Mouse (Mus musculus) liver, embryonic 11.5 days (tissue): ENCODE data around the gene Ski. TPM values are rescaled to one million over a fixed set of nuclear protein-coding genes. Genes with fewer than 3 reads are reported as not detected.

ENCODE experiments used
- ATAC-seq: fragments of 200-750 bp; cut with Nextera tagmentation; replicated peaks from 2 replicates; pipeline ENCODE4 v1.8.0; 2017; ENCODE audit warnings: moderate number of reproducible peaks, mild to moderate bottlenecking, moderate TSS enrichment, moderate library complexity; ENCODE audit not compliant: low FRiP score
- DNase-seq: peaks from one replicate; pipeline ENCODE4 v3.0.0-alpha.2; 2017; ENCODE audit warnings: low spot score
- H3K27ac ChIP-seq: fragments of 300-500 bp; sonication (generic); 2 replicates; pipeline ENCODE4 v1.5.1; 2014; ENCODE audit warnings: mild to moderate bottlenecking, low read depth, low read length, control low read depth
- H3K27me3 ChIP-seq: fragments of 300-500 bp; sonication (generic); replicated peaks from 2 replicates; pipeline ENCODE4 v1.6.1; 2014; ENCODE audit warnings: low read length, mixed read lengths; ENCODE audit not compliant: control insufficient read depth, insufficient read depth
- H3K36me3 ChIP-seq: fragments of 300-500 bp; sonication (generic); 2 replicates; pipeline ENCODE4 v1.6.1; 2014; ENCODE audit warnings: mild to moderate bottlenecking, low read length, moderate library complexity, mixed read lengths; ENCODE audit not compliant: control insufficient read depth, insufficient read depth
- H3K4me1 ChIP-seq: fragments of 300-500 bp; sonication (generic); replicated peaks from 2 replicates; pipeline ENCODE4 v1.6.1; 2014; ENCODE audit warnings: low read length, mixed read lengths; ENCODE audit not compliant: control insufficient read depth, insufficient read depth
- H3K4me2 ChIP-seq: fragments of 300-500 bp; sonication (generic); 2 replicates; pipeline ENCODE4 v1.6.1; 2014; ENCODE audit warnings: mild to moderate bottlenecking, control low read depth, moderate library complexity
- H3K4me3 ChIP-seq: fragments of 300-500 bp; sonication (generic); 2 replicates; pipeline ENCODE4 v1.5.1; 2014; ENCODE audit warnings: low read depth, low read length, control low read depth
- H3K9ac ChIP-seq: fragments of 300-500 bp; sonication (generic); 2 replicates; pipeline ENCODE4 v1.6.1; 2014; ENCODE audit warnings: low read depth, low read length, control low read depth
- H3K9me3 ChIP-seq: fragments of 300-500 bp; sonication (generic); 2 replicates; pipeline ENCODE4 v1.6.1; 2016; ENCODE audit warnings: low read length, inconsistent platforms, mixed read lengths; ENCODE audit not compliant: control insufficient read depth
- WGBS: fragments of 180-500 bp; shearing (Covaris S2); extraction: QIAGEN DNeasy Blood & Tissue Kit; methylation state at CpG from one replicate; pipeline ENCODE4 v1.1.7; 2014; 5-methylcytosine and 5-hydroxymethylcytosine counted together
- polyA plus RNA-seq: library from polyadenylated mRNA; unstranded; fragments of >200 nt; fragmentation: Nextera tagmentation; extraction: Ambion mirVana; gene quantifications from 2 replicates; pipeline ENCODE4 v1.2.1, GENCODE M21; 2014

Gene Ski
- polyA plus RNA-seq, 1 experiment from 2014 or later = 9.8 TPM

- Histone ChIP-seq H3K27me3 (no peaks in the 10 kb centered on the region), H3K4me3 (no peak overlapping the region), H3K27ac (no peak overlapping the region), H3K4me1 (peaks cover 44% of the 10 kb centered on the region), H3K9ac (no peak overlapping the region), H3K4me2 (no peak overlapping the region), H3K36me3 (no peaks in the 10 kb centered on the region), H3K9me3 (no peaks in the 10 kb centered on the region)
- DNase-seq = no peak
- ATAC-seq = no peak
Observed at GRCm38 (mm10) chr4:155165861-155166260, 56.5 kb downstream of the Ski start.

GRCm38 (mm10) chr4:155164550-155164949, 57.8 kb downstream of the Ski start:
- peaks cover 44% of the 10 kb centered on the region for H3K4me1 ChIP-seq
- ATAC-seq (no peak; the same call in 1 of the 2 replicates), DNase-seq (no peak)
- no peaks in the 10 kb centered on the region for H3K9me3 ChIP-seq
- peaks cover 2% of the 10 kb centered on the region; the same call in 1 of the 2 replicates for H3K36me3 ChIP-seq
- 83% methylated on average over 6 of the region's 6 CpGs for WGBS
- H3K27me3 ChIP-seq = no peaks in the 10 kb centered on the region
- no peak overlapping the region for H3K9ac ChIP-seq
- no peak overlapping the region for H3K4me2 ChIP-seq
- no peak overlapping the region for H3K4me3 ChIP-seq
- H3K27ac ChIP-seq = no peak overlapping the region; the same call in 1 of the 2 replicates

- Histone ChIP-seq H3K27me3 (no peaks in the 10 kb centered on the region), H3K9ac (no peak overlapping the region), H3K4me3 (no peak overlapping the region), H3K4me1 (peaks cover 41% of the 10 kb centered on the region), H3K27ac (peak overlapping the region; percentile 49), H3K36me3 (peaks cover 9% of the 10 kb centered on the region; the same call in 1 of the 2 replicates), H3K4me2 (no peak overlapping the region), H3K9me3 (no peaks in the 10 kb centered on the region)
- ATAC-seq (no peak; the same call in 1 of the 2 replicates), DNase-seq (no peak)
- 73% methylated on average over 8 of the region's 8 CpGs for WGBS
Observed at GRCm38 (mm10) chr4:155163685-155164084, 58.7 kb downstream of the Ski start.

GRCm38 (mm10) chr4:155163320-155163651, 59.1 kb downstream of the Ski start:
- Histone ChIP-seq H3K9ac (no peak overlapping the region), H3K4me2 (peak overlapping the region; percentile 29; the same call in 1 of the 2 replicates), H3K27ac (peak overlapping the region; percentile 82), H3K4me1 (peaks cover 41% of the 10 kb centered on the region), H3K4me3 (no peak overlapping the region), H3K27me3 (no peaks in the 10 kb centered on the region), H3K36me3 (peaks cover 9% of the 10 kb centered on the region; the same call in 1 of the 2 replicates), H3K9me3 (no peaks in the 10 kb centered on the region)
- ATAC-seq (peak; percentile 27; the same call in 1 of the 2 replicates), DNase-seq (no peak)
- WGBS = 36% methylated on average over 4 of the region's 4 CpGs

- H3K36me3 ChIP-seq = peaks cover 12% of the 10 kb centered on the region; the same call in 1 of the 2 replicates
- DNase-seq (no peak), ATAC-seq (peak; percentile 18; the same call in 1 of the 2 replicates)
- WGBS = 38% methylated on average over 7 of the region's 7 CpGs
- H3K27me3 ChIP-seq = no peaks in the 10 kb centered on the region
- H3K27ac ChIP-seq = peak overlapping the region; percentile 82
- no peak overlapping the region for H3K9ac ChIP-seq
- H3K4me2 ChIP-seq = peak overlapping the region; percentile 29; the same call in 1 of the 2 replicates
- no peaks in the 10 kb centered on the region for H3K9me3 ChIP-seq
- H3K4me1 ChIP-seq = peaks cover 41% of the 10 kb centered on the region
- H3K4me3 ChIP-seq = no peak overlapping the region
Observed at GRCm38 (mm10) chr4:155162433-155163319, 59.7 kb downstream of the Ski start.

GRCm38 (mm10) chr4:155158543-155158917, 63.9 kb downstream of the Ski start:
- no peaks in the 10 kb centered on the region for H3K27me3 ChIP-seq
- DNase-seq = no peak
- peaks cover 31% of the 10 kb centered on the region for H3K4me1 ChIP-seq

GRCm38 (mm10) chr4:155157871-155158542, 64.4 kb downstream of the Ski start:
- H3K27me3 ChIP-seq = no peaks in the 10 kb centered on the region
- ATAC-seq (no peak), DNase-seq (no peak)
- H3K36me3 ChIP-seq = peaks cover 24% of the 10 kb centered on the region; the same call in 1 of the 2 replicates
- H3K4me3 ChIP-seq = no peak overlapping the region
- peaks cover 26% of the 10 kb centered on the region for H3K4me1 ChIP-seq
- H3K9me3 ChIP-seq = no peaks in the 10 kb centered on the region
- 89% methylated on average over 27 of the region's 27 CpGs for WGBS
- H3K4me2 ChIP-seq = no peak overlapping the region
- H3K27ac ChIP-seq = no peak overlapping the region
- no peak overlapping the region for H3K9ac ChIP-seq

More at GRCm38 (mm10) chr4:155158543-155158917, 63.9 kb downstream of the Ski start:
- Histone ChIP-seq H3K36me3 (peaks cover 24% of the 10 kb centered on the region; the same call in 1 of the 2 replicates), H3K4me2 (no peak overlapping the region), H3K27ac (no peak overlapping the region), H3K9me3 (no peaks in the 10 kb centered on the region), H3K4me3 (no peak overlapping the region), H3K9ac (no peak overlapping the region)
- 73% methylated on average over 8 of the region's 8 CpGs for WGBS
- no peak for ATAC-seq

GRCm38 (mm10) chr4:155156734-155157133, 65.7 kb downstream of the Ski start:
- Histone ChIP-seq H3K4me1 (peaks cover 13% of the 10 kb centered on the region), H3K27ac (no peak overlapping the region), H3K9ac (no peak overlapping the region), H3K27me3 (no peaks in the 10 kb centered on the region), H3K9me3 (no peaks in the 10 kb centered on the region), H3K4me3 (no peak overlapping the region), H3K4me2 (no peak overlapping the region), H3K36me3 (peaks cover 24% of the 10 kb centered on the region; the same call in 1 of the 2 replicates)
- ATAC-seq = no peak
- WGBS = 93% methylated on average over 17 of the region's 17 CpGs
- no peak for DNase-seq
